Mouse (Mus musculus): ENCODE measurements around the gene Gps1. TPM values are rescaled to one million over a fixed set of nuclear protein-coding genes. Genes with fewer than 3 reads are reported as not detected.
A peak's percentile ranks its signal among the peaks of the same experiment; 100 is the strongest.
"Not testable (repeated sequence)": the region's sequence is repeated elsewhere in the genome, so short reads cannot be mapped to it uniquely, and the experiment has no call there.

Gps1 gene
- polyA plus RNA-seq, 1 experiment from 2014 or later: 245 TPM

GRCm38 (mm10) chr11:120823956-120824786 lies 40.1 kb downstream of the Gps1 start, which contains the start of gene Fasn:
Gene Fasn (minus strand): TSS chr11:120824547.
- under 1% methylated on average over 99 of the region's 109 CpGs for WGBS
- Histone ChIP-seq H3K27me3 (no peaks in the 10 kb centered on the region), H3K9me3 (no peaks in the 10 kb centered on the region), H3K36me3 (peaks cover 32% of the 10 kb centered on the region), H3K4me1 (peaks cover 38% of the 10 kb centered on the region), H3K27ac (peak within 1 kb of the TSS; percentile 98), H3K4me3 (peak within 1 kb of the TSS; percentile 83), H3K9ac (peak within 1 kb of the TSS; percentile 92), H3K4me2 (replicated peaks) (peak within 1 kb of the TSS; percentile 97)
- ATAC-seq (ENCODE audit: insufficient number of reproducible peaks, insufficient read depth, low FRiP score, low TSS enrichment): peak; percentile 88

- H3K9me3 ChIP-seq: no peaks in the 10 kb centered on the region
- peak; percentile 58 for ATAC-seq (ENCODE audit: insufficient number of reproducible peaks, insufficient read depth, low FRiP score, low TSS enrichment)
- H3K36me3 ChIP-seq: peaks cover 26% of the 10 kb centered on the region
- under 1% methylated on average over 21 of the region's 21 CpGs for WGBS
- H3K27me3 ChIP-seq: no peaks in the 10 kb centered on the region
- H3K27ac ChIP-seq: peak overlapping the region; percentile 98
- peak overlapping the region; percentile 92 for H3K9ac ChIP-seq
- H3K4me1 ChIP-seq: peaks cover 38% of the 10 kb centered on the region
- peak overlapping the region; percentile 97 for H3K4me2 ChIP-seq (replicated peaks)
- peak overlapping the region; percentile 83 for H3K4me3 ChIP-seq
Observed at GRCm38 (mm10) chr11:120824787-120825288, 40.8 kb downstream of the Gps1 start.

DNA sequence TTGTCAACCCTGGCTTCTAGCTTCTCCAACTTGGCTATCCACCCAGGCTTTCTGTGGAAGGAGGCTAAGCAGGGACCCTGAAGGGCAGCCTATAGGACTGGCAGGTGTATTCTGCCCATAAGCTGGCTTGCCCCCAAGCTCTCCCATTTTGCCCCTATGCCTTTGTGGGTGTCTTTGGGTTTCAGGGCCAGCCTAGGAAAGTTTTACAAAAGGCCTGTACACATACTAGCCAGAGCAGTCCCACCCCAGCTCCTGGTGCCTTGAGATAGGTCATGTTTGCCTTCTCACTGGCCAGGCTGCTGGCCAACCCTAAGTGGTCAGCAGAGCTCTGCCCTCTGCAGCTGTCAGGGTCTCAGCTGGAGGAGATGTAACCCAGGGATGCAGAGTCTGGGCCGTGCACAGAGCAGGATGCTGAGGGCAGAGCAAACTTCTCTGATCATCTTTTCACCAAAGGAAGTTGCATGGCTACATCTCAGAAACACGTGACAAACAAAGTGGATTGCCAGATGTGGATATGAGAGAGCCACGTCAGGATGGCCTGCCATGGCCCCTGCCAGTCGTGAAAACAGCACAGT lies 41.3 kb downstream of the Gps1 start:
- Histone ChIP-seq H3K9me3 (no peaks in the 10 kb centered on the region), H3K4me1 (peaks cover 38% of the 10 kb centered on the region), H3K4me3 (peak overlapping the region; percentile 83), H3K27me3 (no peaks in the 10 kb centered on the region), H3K36me3 (peaks cover 26% of the 10 kb centered on the region), H3K9ac (peak overlapping the region; percentile 92), H3K4me2 (replicated peaks) (peak overlapping the region; percentile 97), H3K27ac (peak overlapping the region; percentile 98)
- no peak for ATAC-seq (ENCODE audit: insufficient number of reproducible peaks, insufficient read depth, low FRiP score, low TSS enrichment)
- WGBS: 26% methylated on average over 4 of the region's 4 CpGs

DNA sequence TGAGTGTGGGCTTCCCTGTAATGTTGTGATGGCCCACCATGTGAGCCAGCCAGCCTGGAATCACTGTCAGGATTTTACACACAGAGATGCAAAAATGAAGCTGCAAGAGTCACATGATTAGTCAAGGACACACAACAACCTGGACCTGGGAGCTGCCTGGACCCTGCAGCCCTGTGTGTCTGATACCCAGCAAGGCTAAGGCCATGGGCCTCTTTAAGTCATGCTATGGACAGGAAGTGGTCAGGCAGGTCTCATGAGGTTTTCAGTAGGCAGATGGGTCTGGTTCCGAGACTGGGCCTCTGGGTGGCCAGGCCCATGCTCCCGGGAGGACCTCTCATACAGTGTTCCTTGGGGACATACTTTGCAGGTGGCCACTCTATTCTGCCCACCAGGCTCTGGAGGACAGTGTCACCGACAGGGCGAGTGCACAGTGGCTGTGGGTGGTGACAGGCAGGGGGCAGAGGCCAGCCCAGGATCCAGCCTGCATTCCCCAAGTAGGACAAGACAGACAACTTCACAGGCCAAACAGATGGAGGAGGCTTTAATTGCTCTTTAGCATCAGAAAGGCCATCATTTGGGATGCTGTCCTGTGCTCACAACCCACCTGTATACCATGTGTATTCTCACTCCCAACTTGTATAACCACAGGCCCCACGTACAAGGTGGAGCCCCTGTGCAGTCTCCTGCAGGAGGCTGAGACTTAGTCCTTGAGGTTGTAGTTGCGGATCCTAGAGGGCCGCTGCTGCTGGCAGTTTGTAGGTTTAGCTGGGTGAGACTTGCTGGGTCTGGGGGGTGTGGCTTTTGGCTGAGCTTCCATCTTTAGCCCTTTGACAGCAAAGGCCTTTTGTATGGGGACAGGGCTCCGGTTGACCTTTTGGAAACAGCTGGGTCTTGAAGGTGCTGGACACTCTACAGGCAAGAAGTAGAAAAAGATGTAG lies 42.2 kb downstream of the Gps1 start:
- H3K4me1 ChIP-seq: peaks cover 33% of the 10 kb centered on the region

GRCm38 (mm10) chr11:120828416-120828815 lies 44.3 kb downstream of the Gps1 start:
- H3K9ac ChIP-seq: no peak overlapping the region
- H3K4me2 ChIP-seq (replicated peaks): no peak overlapping the region
- peaks cover 15% of the 10 kb centered on the region for H3K4me1 ChIP-seq

More for the DNA sequence above, 42.2 kb downstream of the Gps1 start:
- Histone ChIP-seq H3K36me3 (peaks cover 18% of the 10 kb centered on the region), H3K27me3 (no peaks in the 10 kb centered on the region), H3K4me2 (replicated peaks) (no peak overlapping the region), H3K27ac (peak overlapping the region; percentile 98), H3K4me3 (no peak overlapping the region), H3K9ac (no peak overlapping the region), H3K9me3 (no peaks in the 10 kb centered on the region)
- no peak for ATAC-seq (ENCODE audit: insufficient number of reproducible peaks, insufficient read depth, low FRiP score, low TSS enrichment)
- 85% methylated on average over 8 of the region's 8 CpGs for WGBS

DNA sequence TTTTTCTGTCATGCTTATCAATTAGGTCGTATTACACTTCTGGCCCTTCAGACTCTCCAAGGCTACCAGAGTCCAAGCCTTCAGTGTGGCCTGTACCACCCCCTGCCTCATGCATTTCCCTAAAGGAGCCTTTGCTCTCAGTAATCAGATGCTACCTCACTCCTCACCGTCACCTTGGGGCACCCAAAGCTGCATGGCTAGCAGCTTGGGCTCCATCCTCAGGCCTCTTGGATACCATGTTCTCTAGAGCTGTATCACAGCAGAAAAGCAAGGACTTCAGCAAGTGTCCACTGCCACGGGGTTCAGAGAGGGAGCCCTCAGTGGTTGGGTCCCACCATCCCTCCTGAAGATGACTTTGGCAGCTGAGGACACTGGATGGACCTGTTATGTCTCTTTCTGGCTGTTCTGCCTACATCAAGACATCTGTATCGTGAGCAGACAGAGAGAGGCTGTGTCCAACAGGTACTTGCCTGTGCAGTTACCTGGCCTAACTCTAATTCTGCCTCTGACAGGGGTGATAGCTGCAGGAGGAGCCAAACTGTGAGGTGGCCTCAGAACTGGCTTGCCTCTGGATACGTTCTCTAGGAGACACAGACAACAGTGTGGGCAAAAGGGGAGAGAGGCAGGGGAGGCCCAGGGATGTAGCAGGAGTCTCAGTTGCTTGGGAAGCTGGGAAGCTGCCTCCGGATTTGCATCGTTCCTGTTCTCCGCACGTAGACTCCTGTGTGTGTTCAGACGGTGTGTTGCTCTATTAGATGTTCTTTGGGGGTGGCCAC lies 45.9 kb downstream of the Gps1 start:
- H3K9me3 ChIP-seq: no peaks in the 10 kb centered on the region
- H3K4me1 ChIP-seq: peaks cover 15% of the 10 kb centered on the region
- H3K27me3 ChIP-seq: no peaks in the 10 kb centered on the region
- peaks cover 12% of the 10 kb centered on the region; the same call in 1 of the 2 replicates for H3K36me3 ChIP-seq
- H3K27ac ChIP-seq: no peak overlapping the region
- no peak overlapping the region for H3K4me3 ChIP-seq
- WGBS: 84% methylated on average over 10 of the region's 10 CpGs
- no peak overlapping the region for H3K9ac ChIP-seq
- ATAC-seq (ENCODE audit: insufficient number of reproducible peaks, insufficient read depth, low FRiP score, low TSS enrichment): no peak
- H3K4me2 ChIP-seq (replicated peaks): no peak overlapping the region

More at GRCm38 (mm10) chr11:120828416-120828815, 44.3 kb downstream of the Gps1 start:
- H3K27me3 ChIP-seq: no peaks in the 10 kb centered on the region
- ATAC-seq (ENCODE audit: insufficient number of reproducible peaks, insufficient read depth, low FRiP score, low TSS enrichment): no peak
- WGBS: 76% methylated on average over 4 of the region's 4 CpGs
- no peak overlapping the region for H3K27ac ChIP-seq
- H3K9me3 ChIP-seq: no peaks in the 10 kb centered on the region
- H3K4me3 ChIP-seq: no peak overlapping the region
- H3K36me3 ChIP-seq: peaks cover 12% of the 10 kb centered on the region; the same call in 1 of the 2 replicates

GRCm38 (mm10) chr11:120830686-120831085 lies 46.6 kb downstream of the Gps1 start:
- no peak overlapping the region for H3K4me2 ChIP-seq (replicated peaks)
- H3K4me1 ChIP-seq: peaks cover 8% of the 10 kb centered on the region
- no peak overlapping the region for H3K9ac ChIP-seq
- no peak overlapping the region for H3K4me3 ChIP-seq
- WGBS: 69% methylated on average over 12 of the region's 12 CpGs
- H3K27ac ChIP-seq: no peak overlapping the region
- no peaks in the 10 kb centered on the region for H3K27me3 ChIP-seq
- no peak for ATAC-seq (ENCODE audit: insufficient number of reproducible peaks, insufficient read depth, low FRiP score, low TSS enrichment)
- peaks cover 12% of the 10 kb centered on the region; the same call in 1 of the 2 replicates for H3K36me3 ChIP-seq
- H3K9me3 ChIP-seq: no peaks in the 10 kb centered on the region

- Histone ChIP-seq H3K9ac (no peak overlapping the region), H3K4me3 (no peak overlapping the region), H3K27me3 (no peaks in the 10 kb centered on the region), H3K9me3 (no peaks in the 10 kb centered on the region), H3K4me1 (no peaks in the 10 kb centered on the region), H3K4me2 (replicated peaks) (no peak overlapping the region), H3K36me3 (peaks cover 12% of the 10 kb centered on the region; the same call in 1 of the 2 replicates), H3K27ac (no peak overlapping the region)
- no peak for ATAC-seq (ENCODE audit: insufficient number of reproducible peaks, insufficient read depth, low FRiP score, low TSS enrichment)
- 79% methylated on average over 3 of the region's 3 CpGs for WGBS
Observed at GRCm38 (mm10) chr11:120831659-120832440, 47.8 kb downstream of the Gps1 start.

DNA sequence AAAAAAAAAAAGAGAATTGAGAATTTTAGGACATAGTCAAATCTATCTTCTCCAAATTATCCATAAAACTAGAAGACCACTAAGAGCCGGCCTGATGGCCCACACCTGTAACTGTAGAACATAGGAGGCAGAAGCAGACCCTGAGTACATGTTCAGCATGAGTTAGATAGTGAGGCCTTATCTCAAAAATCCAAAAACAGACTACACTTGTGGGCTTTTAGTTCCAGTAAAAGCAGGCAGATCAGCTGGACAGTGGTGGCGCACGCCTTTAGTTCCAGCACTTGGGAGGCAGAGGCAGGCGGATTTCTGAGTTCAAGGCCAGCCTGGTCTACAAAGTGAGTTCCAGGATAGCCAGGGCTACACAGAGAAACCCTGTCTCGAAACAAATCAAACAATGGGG lies 48.9 kb downstream of the Gps1 start:
- WGBS: 91% methylated on average over 5 of the region's 5 CpGs
- H3K27me3 ChIP-seq; ATAC-seq (ENCODE audit: insufficient number of reproducible peaks, insufficient read depth, low FRiP score, low TSS enrichment): not testable (repeated sequence)

More for the DNA sequence above, 48.9 kb downstream of the Gps1 start:
- Histone ChIP-seq H3K27ac (0 out of 2 replicates have a peak overlapping the region, but pooled peaks have one; percentile 30), H3K36me3 (peaks cover 12% of the 10 kb centered on the region; the same call in 1 of the 2 replicates)
- not testable (repeated sequence) for H3K9me3 ChIP-seq; H3K4me2 ChIP-seq (replicated peaks); H3K4me3 ChIP-seq; H3K4me1 ChIP-seq; H3K9ac ChIP-seq

Data from embryonic facial prominence, embryonic 12.5 days (tissue).